Mouse (Mus musculus) midbrain, embryonic 15.5 days (tissue): ENCODE measurements at regions not wholly inside any gene's neighbourhood (a gene's known extent, or its start where the extent isn't known, plus 50 kb on each side); places are given as distances from the start of the nearest gene placed in this dataset.

Experiments
- ATAC-seq: fragments of 200-750 bp; cut with Nextera tagmentation; replicated peaks from 2 replicates; pipeline ENCODE4 v1.8.0; 2017; ENCODE audit warnings: moderate TSS enrichment
- H3K27ac ChIP-seq: fragments of 300-500 bp; sonication (generic); 2 replicates; pipeline ENCODE4 v1.5.1; 2015; ENCODE audit warnings: mild to moderate bottlenecking, inconsistent platforms
- H3K27me3 ChIP-seq: fragments of 300-500 bp; sonication (generic); replicated peaks from 2 replicates; pipeline ENCODE4 v1.6.1; 2015; ENCODE audit warnings: inconsistent platforms
- H3K36me3 ChIP-seq: fragments of 300-500 bp; sonication (generic); replicated peaks from 2 replicates; pipeline ENCODE4 v1.6.1; 2015; ENCODE audit warnings: inconsistent platforms
- H3K4me1 ChIP-seq: fragments of 300-500 bp; sonication (generic); 2 replicates; pipeline ENCODE4 v1.6.1; 2015; ENCODE audit warnings: inconsistent platforms
- H3K4me2 ChIP-seq: fragments of 300-500 bp; sonication (generic); 2 replicates; pipeline ENCODE4 v1.6.1; 2015; ENCODE audit warnings: inconsistent platforms, mild to moderate bottlenecking, moderate library complexity
- H3K4me3 ChIP-seq: fragments of 300-500 bp; sonication (generic); 2 replicates; pipeline ENCODE4 v1.5.1; 2015; ENCODE audit warnings: mild to moderate bottlenecking, inconsistent platforms
- H3K9ac ChIP-seq: fragments of 300-500 bp; sonication (generic); 2 replicates; pipeline ENCODE4 v1.6.1; 2015; ENCODE audit warnings: mild to moderate bottlenecking, inconsistent platforms
- H3K9me3 ChIP-seq: fragments of 300-500 bp; sonication (generic); 2 replicates; pipeline ENCODE4 v1.6.1; 2016; ENCODE audit warnings: inconsistent platforms
- WGBS: fragments of 180-500 bp; shearing (Covaris S2); methylation state at CpG from one replicate; pipeline ENCODE4 v1.1.7; 2015; ENCODE audit warnings: mixed read lengths; 5-methylcytosine and 5-hydroxymethylcytosine counted together

DNA sequence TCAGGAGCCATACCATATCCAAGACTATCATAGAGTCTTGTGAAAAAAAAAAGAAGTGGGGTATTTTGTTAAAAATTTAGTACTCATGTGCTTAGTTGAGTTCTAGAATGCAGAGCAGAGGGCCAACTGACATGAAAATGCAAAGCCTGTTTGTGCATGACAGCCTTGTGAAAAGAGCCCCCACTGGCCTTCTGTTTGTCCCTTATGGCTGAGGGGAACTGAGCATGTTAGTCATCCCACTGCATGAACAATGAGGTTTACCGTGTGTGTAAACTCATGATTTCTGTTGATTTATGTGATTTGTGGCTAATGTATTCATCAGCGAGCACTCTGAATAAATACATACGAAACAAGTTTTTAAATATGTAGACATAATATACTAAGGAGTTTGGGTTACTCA, 266.1 kb upstream of the Nox3 start:
- 53% methylated on average over 3 of the region's 3 CpGs for WGBS
- H3K4me1 ChIP-seq: no peaks in the 10 kb centered on the region
- no peaks in the 10 kb centered on the region for H3K36me3 ChIP-seq
- no peak overlapping the region for H3K4me2 ChIP-seq
- ATAC-seq: no peak
- no peaks in the 10 kb centered on the region for H3K27me3 ChIP-seq
- no peak overlapping the region for H3K9ac ChIP-seq
- no peaks in the 10 kb centered on the region for H3K9me3 ChIP-seq
- no peak overlapping the region for H3K4me3 ChIP-seq
- no peak overlapping the region for H3K27ac ChIP-seq

DNA sequence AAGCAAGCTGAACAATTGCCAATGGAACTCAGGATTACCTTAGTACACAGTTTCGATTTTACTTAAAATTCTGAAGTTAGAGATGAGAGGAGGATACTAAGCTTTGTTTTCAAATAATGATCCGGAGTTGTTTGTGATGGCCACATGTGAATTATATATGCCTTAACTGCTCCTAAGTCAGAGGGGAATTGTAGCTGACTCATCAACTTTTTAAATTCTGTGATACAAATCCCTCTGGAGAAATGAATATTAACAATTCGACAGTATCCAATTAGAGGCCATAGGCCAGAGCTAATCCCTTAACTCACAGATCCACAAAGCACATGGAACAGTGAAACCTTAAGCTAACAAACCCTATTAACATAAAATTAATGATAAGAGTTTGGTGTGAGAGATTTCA, 250.5 kb upstream of the Nox3 start:
- no peaks in the 10 kb centered on the region for H3K4me1 ChIP-seq
- H3K36me3 ChIP-seq: no peaks in the 10 kb centered on the region
- no peaks in the 10 kb centered on the region for H3K27me3 ChIP-seq
- no peak overlapping the region for H3K4me2 ChIP-seq
- ATAC-seq: no peak
- no peak overlapping the region for H3K27ac ChIP-seq
- WGBS: 70% methylated on average over 3 of the region's 3 CpGs
- H3K4me3 ChIP-seq: no peak overlapping the region
- no peaks in the 10 kb centered on the region for H3K9me3 ChIP-seq
- no peak overlapping the region for H3K9ac ChIP-seq

DNA sequence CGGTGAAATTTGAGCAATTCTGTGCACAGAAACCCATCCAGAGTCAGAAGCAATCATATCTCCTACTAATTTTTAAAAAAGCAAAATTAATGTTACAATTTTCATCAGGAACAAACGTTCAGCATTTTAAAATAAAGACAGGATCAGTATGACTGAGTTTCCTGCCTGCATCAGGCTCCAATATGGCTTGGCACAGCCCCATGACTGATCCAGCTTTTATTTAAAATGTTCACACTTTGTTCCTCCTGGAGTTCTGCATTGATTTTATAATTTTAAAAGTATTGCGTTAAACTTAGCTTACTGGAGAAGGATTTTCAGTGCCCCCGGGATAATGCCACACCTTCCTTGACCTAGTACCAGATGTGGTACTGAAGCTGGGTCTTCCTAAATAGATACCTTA, 240.3 kb upstream of the Nox3 start:
- H3K9me3 ChIP-seq: no peaks in the 10 kb centered on the region
- H3K4me1 ChIP-seq: peaks cover 4% of the 10 kb centered on the region; the same call in 1 of the 2 replicates
- H3K9ac ChIP-seq: no peak overlapping the region
- no peaks in the 10 kb centered on the region for H3K36me3 ChIP-seq
- H3K4me3 ChIP-seq: no peak overlapping the region
- WGBS: 83% methylated on average over 4 of the region's 4 CpGs
- H3K4me2 ChIP-seq: no peak overlapping the region
- no peaks in the 10 kb centered on the region for H3K27me3 ChIP-seq
- H3K27ac ChIP-seq: no peak overlapping the region
- no peak for ATAC-seq

DNA sequence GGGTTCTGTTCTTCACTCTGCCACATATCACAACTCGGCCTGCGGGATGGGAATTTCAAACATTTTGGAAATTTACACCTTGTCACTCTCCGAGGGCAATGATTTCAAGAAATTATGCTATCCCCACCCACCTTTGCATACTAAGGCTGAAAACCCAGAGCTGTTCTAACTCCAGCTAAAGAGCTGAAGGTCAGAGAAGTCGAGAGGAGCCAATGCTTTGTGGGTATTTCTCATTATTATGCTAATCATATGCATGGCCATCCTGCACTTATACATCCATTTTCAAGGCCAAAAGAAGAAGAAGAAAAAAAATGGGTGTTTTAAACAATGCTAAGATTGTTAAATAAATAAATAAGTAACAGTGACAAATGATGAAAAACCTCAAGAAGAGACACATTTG, 237.1 kb upstream of the Nox3 start:
- Histone ChIP-seq H3K9ac (no peak overlapping the region), H3K4me1 (peaks cover 4% of the 10 kb centered on the region; the same call in 1 of the 2 replicates), H3K4me3 (no peak overlapping the region), H3K27ac (no peak overlapping the region), H3K27me3 (no peaks in the 10 kb centered on the region), H3K9me3 (no peaks in the 10 kb centered on the region), H3K4me2 (no peak overlapping the region), H3K36me3 (no peaks in the 10 kb centered on the region)
- WGBS: 54% methylated on average over 4 of the region's 4 CpGs
- ATAC-seq: no peak

DNA sequence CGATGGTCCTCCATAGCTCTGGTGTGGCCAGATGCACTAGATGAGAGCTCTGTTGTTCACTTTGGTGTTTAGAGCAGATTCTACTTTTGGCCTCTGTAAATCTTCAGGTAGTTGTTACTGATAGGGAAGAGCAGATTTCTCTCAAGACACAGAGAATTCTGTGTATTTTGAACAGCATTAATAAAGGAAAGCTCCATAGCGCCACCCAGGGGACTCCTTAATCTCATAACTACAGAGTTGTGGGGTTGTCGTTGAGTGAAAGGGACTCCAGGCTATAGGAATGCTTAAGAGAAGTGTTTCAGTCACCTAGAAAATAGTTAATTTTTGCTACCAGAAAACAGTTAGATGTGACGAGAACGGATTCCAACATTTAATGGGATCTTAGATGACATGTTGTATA, 236.0 kb upstream of the Nox3 start:
- Histone ChIP-seq H3K9me3 (no peaks in the 10 kb centered on the region), H3K9ac (no peak overlapping the region), H3K4me3 (no peak overlapping the region), H3K27me3 (no peaks in the 10 kb centered on the region), H3K4me2 (no peak overlapping the region), H3K4me1 (peaks cover 4% of the 10 kb centered on the region; the same call in 1 of the 2 replicates), H3K36me3 (no peaks in the 10 kb centered on the region), H3K27ac (no peak overlapping the region)
- ATAC-seq: no peak
- WGBS: 73% methylated on average over 5 of the region's 5 CpGs

DNA sequence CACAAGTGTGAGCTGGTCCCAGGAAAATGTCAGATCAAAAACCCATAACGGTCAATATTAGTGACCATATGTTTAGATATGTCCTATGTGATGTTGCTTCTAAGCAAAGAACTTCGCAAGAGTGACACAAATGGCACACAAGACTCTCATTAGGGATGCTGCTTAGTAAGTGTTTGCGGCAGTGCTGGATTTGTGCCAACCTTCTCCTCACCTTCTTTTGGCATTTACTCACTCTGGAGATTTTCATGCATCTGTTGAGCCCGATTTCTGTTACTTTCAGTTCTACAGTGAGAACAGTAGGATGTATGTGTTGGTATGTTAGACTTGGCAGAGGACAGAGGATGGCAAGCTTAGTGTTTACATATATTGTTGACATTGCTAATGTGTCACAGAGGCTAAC, 231.0 kb upstream of the Nox3 start:
- Histone ChIP-seq H3K27ac (no peak overlapping the region), H3K4me1 (no peaks in the 10 kb centered on the region), H3K9ac (no peak overlapping the region), H3K9me3 (no peaks in the 10 kb centered on the region), H3K4me3 (no peak overlapping the region), H3K36me3 (no peaks in the 10 kb centered on the region), H3K27me3 (no peaks in the 10 kb centered on the region), H3K4me2 (no peak overlapping the region)
- no peak for ATAC-seq
- 73% methylated on average over 4 of the region's 4 CpGs for WGBS

DNA sequence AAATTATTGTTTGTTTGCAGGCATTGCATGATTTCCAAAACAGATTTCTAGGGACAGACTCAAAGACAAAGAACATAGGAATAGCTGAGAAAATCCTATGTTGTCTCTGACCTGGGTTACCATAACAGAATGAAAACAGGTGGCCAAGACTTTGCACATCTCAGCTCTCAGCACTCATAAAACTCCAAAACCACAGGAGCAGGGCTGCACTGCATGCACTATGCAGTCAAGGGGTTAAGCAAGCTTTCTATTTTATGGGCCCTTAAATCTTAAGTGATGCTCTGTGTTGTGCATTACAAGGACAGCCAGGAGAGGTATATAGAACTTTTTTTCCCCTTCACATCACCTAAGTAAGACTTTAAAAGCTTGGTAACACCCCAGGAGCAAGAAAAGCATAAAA, 224.2 kb upstream of the Nox3 start:
- Histone ChIP-seq H3K36me3 (no peaks in the 10 kb centered on the region), H3K4me1 (no peaks in the 10 kb centered on the region), H3K4me3 (no peak overlapping the region), H3K27me3 (no peaks in the 10 kb centered on the region), H3K4me2 (no peak overlapping the region), H3K9me3 (no peaks in the 10 kb centered on the region), H3K9ac (no peak overlapping the region), H3K27ac (no peak overlapping the region)
- ATAC-seq: no peak

DNA sequence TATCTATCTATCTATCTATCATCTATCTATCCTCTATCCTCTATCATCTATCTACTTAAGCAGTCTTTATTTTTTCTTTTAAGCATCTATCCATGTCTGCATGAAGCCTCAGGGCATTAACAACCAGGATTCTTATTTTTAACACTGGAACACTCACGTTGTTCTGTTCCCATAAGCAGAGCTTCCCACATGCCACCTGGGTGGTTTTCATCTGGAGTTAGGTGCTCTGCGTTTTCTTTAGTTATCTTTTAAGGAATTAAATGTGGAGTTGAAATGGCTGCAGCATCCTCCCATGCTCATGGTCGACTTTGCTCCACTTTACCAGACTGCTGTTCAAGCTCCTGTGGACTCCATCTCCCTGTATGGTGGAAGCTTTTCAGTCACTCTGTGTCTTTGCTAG, 196.8 kb upstream of the Nox3 start:
- Histone ChIP-seq H3K4me1 (no peaks in the 10 kb centered on the region), H3K4me3 (no peak overlapping the region), H3K4me2 (no peak overlapping the region), H3K9me3 (no peaks in the 10 kb centered on the region), H3K9ac (no peak overlapping the region), H3K36me3 (no peaks in the 10 kb centered on the region), H3K27me3 (no peaks in the 10 kb centered on the region), H3K27ac (no peak overlapping the region)
- no peak for ATAC-seq
- WGBS: 75% methylated on average over 3 of the region's 3 CpGs

DNA sequence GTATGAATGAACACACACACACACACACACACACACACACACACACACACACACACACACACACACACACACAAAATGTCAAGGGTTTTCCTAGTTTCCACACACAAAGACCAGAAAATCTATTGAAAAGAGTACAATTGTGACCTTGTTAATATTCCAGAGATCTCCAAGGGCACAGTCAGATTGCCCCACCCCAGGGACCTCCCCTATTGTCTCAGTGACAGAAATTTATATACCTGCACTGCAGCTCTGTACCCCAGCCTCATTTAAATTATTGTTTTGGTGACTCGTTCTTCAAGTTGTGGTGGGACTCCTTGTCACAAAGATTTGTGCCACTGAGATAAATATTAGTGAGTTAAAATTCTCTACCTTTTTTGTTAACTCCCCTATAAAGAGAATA, 187.1 kb upstream of the Nox3 start:
- Histone ChIP-seq H3K9me3 (no peaks in the 10 kb centered on the region), H3K27ac (no peak overlapping the region), H3K27me3 (no peaks in the 10 kb centered on the region), H3K4me1 (no peaks in the 10 kb centered on the region), H3K9ac (no peak overlapping the region), H3K4me2 (no peak overlapping the region), H3K36me3 (no peaks in the 10 kb centered on the region), H3K4me3 (no peak overlapping the region)
- no peak for ATAC-seq
- 43% methylated on average over 1 of the region's 1 CpGs for WGBS

DNA sequence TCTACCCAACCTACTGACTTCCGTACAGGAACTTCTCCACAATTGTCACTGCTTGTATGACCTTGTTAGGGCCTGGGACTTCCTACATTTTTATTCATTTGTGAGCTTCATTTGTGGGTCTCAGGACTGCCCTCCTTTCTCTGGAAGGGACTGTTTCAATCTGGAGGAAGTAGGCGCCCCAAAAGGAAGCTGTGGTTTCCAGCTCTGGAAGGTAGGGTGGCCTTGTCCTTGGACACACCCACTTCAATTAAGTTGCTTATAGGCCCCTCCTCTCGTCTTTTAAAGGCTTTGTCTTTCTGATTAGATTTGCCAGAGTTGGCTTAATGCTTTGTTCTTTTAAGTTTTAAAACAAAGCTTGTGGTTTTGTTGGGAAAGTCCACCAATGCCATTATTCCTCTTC, 183.0 kb upstream of the Nox3 start:
- Histone ChIP-seq H3K27me3 (no peaks in the 10 kb centered on the region), H3K9me3 (no peaks in the 10 kb centered on the region), H3K4me1 (no peaks in the 10 kb centered on the region), H3K4me2 (no peak overlapping the region), H3K9ac (no peak overlapping the region), H3K4me3 (no peak overlapping the region), H3K27ac (no peak overlapping the region), H3K36me3 (no peaks in the 10 kb centered on the region)
- ATAC-seq: no peak
- WGBS: 69% methylated on average over 3 of the region's 3 CpGs

DNA sequence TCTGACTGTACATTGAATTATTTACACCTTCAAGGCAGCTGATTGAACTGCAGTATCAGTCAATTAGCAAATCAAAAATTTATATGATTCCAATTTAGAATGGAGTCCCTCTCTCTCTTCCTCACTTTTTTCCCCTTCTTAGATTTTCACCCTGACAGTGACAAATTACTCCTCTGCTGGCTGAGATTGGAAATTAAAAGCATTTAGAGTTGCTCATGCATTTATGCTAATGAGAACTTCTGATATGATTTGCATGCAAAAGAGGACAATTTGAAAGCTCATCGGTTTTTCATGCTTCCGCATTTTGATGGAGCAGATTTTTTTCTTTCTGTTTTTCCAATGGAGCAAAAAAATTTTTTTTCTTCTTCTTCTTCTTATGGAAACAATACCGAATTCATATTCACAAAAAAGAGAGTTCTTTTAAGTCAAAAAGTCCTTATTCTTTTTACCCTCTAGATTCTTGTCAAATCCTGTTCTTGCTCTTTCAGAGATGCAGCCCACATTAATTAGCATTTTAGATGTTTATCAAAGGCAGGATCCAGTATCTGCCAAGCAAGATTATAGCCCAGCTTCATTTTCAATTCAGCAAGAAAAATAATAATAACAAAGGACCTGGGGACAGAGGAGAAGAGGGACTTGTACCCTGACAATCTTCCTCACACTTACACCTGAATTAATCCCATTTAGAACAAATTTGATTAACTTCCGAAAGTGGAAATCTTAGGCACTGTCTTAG, 173.6 kb upstream of the Nox3 start:
- Histone ChIP-seq H3K4me1 (peaks cover 6% of the 10 kb centered on the region; the same call in 1 of the 2 replicates), H3K27ac (peak overlapping the region; percentile 45), H3K36me3 (no peaks in the 10 kb centered on the region), H3K27me3 (no peaks in the 10 kb centered on the region), H3K4me3 (no peak overlapping the region), H3K4me2 (no peak overlapping the region), H3K9me3 (no peaks in the 10 kb centered on the region), H3K9ac (no peak overlapping the region)
- no peak for ATAC-seq
- 29% methylated on average over 4 of the region's 4 CpGs for WGBS

DNA sequence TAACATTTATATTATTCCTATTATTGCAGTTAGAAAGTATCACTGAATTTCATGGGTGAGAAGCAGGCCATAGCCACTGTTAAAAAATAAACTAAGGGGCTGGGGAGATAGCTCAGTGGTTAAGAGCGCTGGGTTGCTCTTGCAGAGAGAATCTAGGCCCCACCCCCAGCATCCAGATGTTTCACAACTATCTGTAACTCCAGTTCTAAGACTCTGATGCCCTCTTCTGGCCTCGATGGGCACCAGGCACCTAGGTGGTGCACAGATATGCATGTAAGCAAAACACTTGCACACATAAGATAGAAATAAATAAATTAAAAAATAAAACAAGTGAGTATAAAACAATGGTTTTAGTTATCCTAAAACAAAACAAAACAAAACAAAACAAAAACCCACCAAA, 166.3 kb upstream of the Nox3 start:
- no peaks in the 10 kb centered on the region for H3K27me3 ChIP-seq
- no peak overlapping the region for H3K4me3 ChIP-seq
- H3K27ac ChIP-seq: no peak overlapping the region
- no peaks in the 10 kb centered on the region for H3K4me1 ChIP-seq
- H3K9ac ChIP-seq: no peak overlapping the region
- no peaks in the 10 kb centered on the region for H3K9me3 ChIP-seq
- H3K36me3 ChIP-seq: no peaks in the 10 kb centered on the region
- no peak overlapping the region for H3K4me2 ChIP-seq
- ATAC-seq: no peak
- WGBS: 31% methylated on average over 2 of the region's 2 CpGs

DNA sequence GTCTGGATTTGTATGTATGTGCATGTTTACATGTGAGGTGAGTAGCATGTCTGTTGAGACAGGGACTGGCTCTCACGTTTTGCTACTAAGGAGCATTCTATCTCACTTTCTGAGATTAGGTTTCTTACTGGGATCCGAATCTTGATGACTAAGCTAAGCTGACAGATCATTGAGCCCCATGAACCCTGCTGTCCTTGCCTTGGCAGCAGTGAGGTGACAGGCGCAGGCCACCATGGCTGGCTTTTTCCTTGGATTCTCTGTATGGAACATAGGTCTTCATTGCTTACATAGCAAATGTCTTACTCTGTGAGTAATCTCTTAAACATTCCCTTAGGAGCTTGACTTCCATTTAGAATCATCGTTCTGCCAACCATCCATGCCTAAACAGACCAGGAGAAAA, 140.3 kb upstream of the Nox3 start:
- H3K27me3 ChIP-seq: no peaks in the 10 kb centered on the region
- no peaks in the 10 kb centered on the region for H3K36me3 ChIP-seq
- no peak overlapping the region for H3K4me3 ChIP-seq
- no peak overlapping the region for H3K27ac ChIP-seq
- 72% methylated on average over 4 of the region's 4 CpGs for WGBS
- no peak for ATAC-seq
- no peaks in the 10 kb centered on the region for H3K9me3 ChIP-seq
- no peak overlapping the region for H3K9ac ChIP-seq
- no peaks in the 10 kb centered on the region for H3K4me1 ChIP-seq
- H3K4me2 ChIP-seq: no peak overlapping the region
